ENCODE assay signal across 10 mouse cellular contexts in the genomic region with DNA sequence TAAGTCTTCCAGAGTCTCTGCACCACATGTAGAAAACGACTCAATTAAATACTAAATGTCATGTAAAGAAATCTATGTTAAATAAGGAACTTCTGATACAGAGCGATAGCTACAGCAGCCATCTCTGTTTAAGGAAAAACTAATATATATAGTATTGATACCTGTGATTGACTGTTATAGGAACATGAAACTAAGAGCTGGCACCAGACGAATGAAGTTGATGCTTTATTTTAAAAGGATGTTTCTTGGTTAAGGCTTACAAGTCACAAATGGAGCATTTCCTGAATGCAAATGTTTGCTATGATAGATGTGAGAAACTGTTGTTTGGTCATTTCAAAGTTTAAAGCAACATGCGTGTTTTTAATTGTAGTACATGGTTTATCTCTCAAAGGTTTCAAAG. TPM values are rescaled to one million over a fixed set of nuclear protein-coding genes. Genes with fewer than 3 reads are reported as not detected.
DNase-seq lines count a peak whose midpoint lies in the region; ATAC-seq and TF ChIP-seq lines count a peak whose summit lies in the region.
"Had no signal": no experiment of that assay in that cellular context is flagged by ENCODE, and none has a peak within 500 bp of the region (broad histone marks: within the 10 kb centered on the region; RNA-seq: fewer than 3 reads in every experiment).

No protein-coding gene starts in this region.

- 49% methylated on average over 4 of the region's 4 CpGs for WGBS in kidney, embryonic 16.5 days
- 47% methylated on average over 4 of the region's 4 CpGs for WGBS in embryonic facial prominence, embryonic 15.5 days
- 44% methylated on average over 4 of the region's 4 CpGs for WGBS in hindbrain, embryonic 15.5 days
- 46% methylated on average over 4 of the region's 4 CpGs for WGBS in midbrain, embryonic 15.5 days
- WGBS in thymus, adult 2 months: 54% methylated on average over 4 of the region's 4 CpGs

- H3K27ac ChIP-seq in kidney, embryonic 16.5 days (ENCODE audit: low read length): no peak overlapping the region
- no peak overlapping the region for H3K27ac ChIP-seq in embryonic facial prominence, embryonic 15.5 days (replicated peaks)
- H3K27ac ChIP-seq in hindbrain, embryonic 15.5 days (replicated peaks): peak overlapping the region; percentile 95
- H3K27ac ChIP-seq in midbrain, embryonic 15.5 days: peak overlapping the region; percentile 96
- H3K27ac ChIP-seq in thymus, adult 2 months (ENCODE audit: control insufficient read depth, insufficient read depth, low read length): no peak overlapping the region

- no peak for DNase-seq in kidney, adult 11 months
- no peak for DNase-seq in thymus, adult 2 months
- DNase-seq in layer of hippocampus, adult 11-12 months (ENCODE audit: low spot score): no peak
- DNase-seq in left cerebral cortex, adult 11 months (ENCODE audit: low spot score): no peak
- DNase-seq: gastrocnemius, postnatal 14 days; lung, postnatal 4 days had no signal

- H3K9ac ChIP-seq in kidney, embryonic 16.5 days (replicated peaks; ENCODE audit: low read length): no peak overlapping the region
- H3K9ac ChIP-seq in embryonic facial prominence, embryonic 15.5 days: peak overlapping the region; percentile 62; the same call in 1 of the 2 replicates
- H3K9ac ChIP-seq in hindbrain, embryonic 15.5 days: peak overlapping the region; percentile 94
- H3K9ac ChIP-seq in midbrain, embryonic 15.5 days: peak overlapping the region; percentile 94

- H3K4me1 ChIP-seq in kidney, embryonic 16.5 days (ENCODE audit: insufficient read depth, low read length): peaks cover 10% of the 10 kb centered on the region
- H3K4me1 ChIP-seq in embryonic facial prominence, embryonic 15.5 days: peaks cover 15% of the 10 kb centered on the region
- peaks cover 20% of the 10 kb centered on the region for H3K4me1 ChIP-seq in hindbrain, embryonic 15.5 days (replicated peaks)
- H3K4me1 ChIP-seq in midbrain, embryonic 15.5 days: peaks cover 13% of the 10 kb centered on the region
- 0 out of 2 replicates have a peak, but pooled peaks cover 3% of the 10 kb centered on the region for H3K4me1 ChIP-seq in thymus, adult 2 months (replicated peaks; ENCODE audit: control insufficient read depth, insufficient read depth, low read length)

- no peaks in the 10 kb centered on the region for H3K36me3 ChIP-seq in kidney, embryonic 16.5 days (ENCODE audit: insufficient read depth, low read length)
- no peaks in the 10 kb centered on the region for H3K36me3 ChIP-seq in embryonic facial prominence, embryonic 15.5 days
- H3K36me3 ChIP-seq in hindbrain, embryonic 15.5 days: no peaks in the 10 kb centered on the region
- no peaks in the 10 kb centered on the region for H3K36me3 ChIP-seq in midbrain, embryonic 15.5 days (replicated peaks)
- H3K36me3 ChIP-seq in thymus, adult 2 months (ENCODE audit: control insufficient read depth, insufficient read depth, low read length): no peaks in the 10 kb centered on the region

- peak overlapping the region; percentile 67 for H3K4me3 ChIP-seq in kidney, embryonic 16.5 days (ENCODE audit: low read length)
- H3K4me3 ChIP-seq in embryonic facial prominence, embryonic 15.5 days (replicated peaks): peak overlapping the region; percentile 57
- H3K4me3 ChIP-seq in hindbrain, embryonic 15.5 days: peak overlapping the region; percentile 77
- H3K4me3 ChIP-seq in midbrain, embryonic 15.5 days: peak overlapping the region; percentile 85
- no peak overlapping the region for H3K4me3 ChIP-seq in thymus, adult 2 months (ENCODE audit: control insufficient read depth, insufficient read depth, low read length)

- H3K4me2 ChIP-seq in kidney, embryonic 16.5 days (replicated peaks; ENCODE audit: low read depth, low read length): peak overlapping the region; percentile 98
- peak overlapping the region; percentile 98 for H3K4me2 ChIP-seq in embryonic facial prominence, embryonic 15.5 days (replicated peaks)
- peak overlapping the region; percentile 96 for H3K4me2 ChIP-seq in hindbrain, embryonic 15.5 days
- peak overlapping the region; percentile 93 for H3K4me2 ChIP-seq in midbrain, embryonic 15.5 days

- H3K9me3 ChIP-seq in kidney, embryonic 16.5 days (ENCODE audit: low read length): no peaks in the 10 kb centered on the region
- no peaks in the 10 kb centered on the region for H3K9me3 ChIP-seq in embryonic facial prominence, embryonic 15.5 days (replicated peaks)
- H3K9me3 ChIP-seq in hindbrain, embryonic 15.5 days: no peaks in the 10 kb centered on the region
- H3K9me3 ChIP-seq in midbrain, embryonic 15.5 days: no peaks in the 10 kb centered on the region

- TF ChIP-seq CTCF in thymus, adult 2 months (IDR thresholded peaks at IDR 0.05; ENCODE audit: borderline replicate concordance, control insufficient read depth, extremely low read depth, insufficient read depth, low read length, poor library complexity): no peak

- H3K27me3 ChIP-seq in kidney, embryonic 16.5 days (ENCODE audit: insufficient read depth, low read length): peaks cover 52% of the 10 kb centered on the region
- peaks cover 20% of the 10 kb centered on the region for H3K27me3 ChIP-seq in embryonic facial prominence, embryonic 15.5 days
- no peaks in the 10 kb centered on the region for H3K27me3 ChIP-seq in hindbrain, embryonic 15.5 days
- 0 out of 2 replicates have a peak, but pooled peaks cover 2% of the 10 kb centered on the region for H3K27me3 ChIP-seq in midbrain, embryonic 15.5 days (replicated peaks)
- H3K27me3 ChIP-seq in thymus, adult 2 months (ENCODE audit: control insufficient read depth, insufficient read depth, low read length): no peaks in the 10 kb centered on the region; the same call in 1 of the 2 replicates

- ATAC-seq in kidney, embryonic 16.5 days (ENCODE audit: low FRiP score, low TSS enrichment): no peak
- no peak for ATAC-seq in embryonic facial prominence, embryonic 15.5 days (ENCODE audit: insufficient number of reproducible peaks, low FRiP score, low TSS enrichment, low read depth)
- ATAC-seq in hindbrain, embryonic 15.5 days (ENCODE audit: low FRiP score, low read depth): no peak
- ATAC-seq in midbrain, embryonic 15.5 days (replicated peaks): no peak

- no peak for TF ChIP-seq POLR2A in thymus, adult 2 months (IDR thresholded peaks at IDR 0.05; ENCODE audit: control insufficient read depth, extremely low read depth, insufficient read depth, low read length, poor library complexity)

RNA-seq across cellular contexts. Expression of a gene that starts 1.1 kb away (rescaled TPM):
- 0.45 and 0.58 TPM in 2 replicates for polyA plus RNA-seq in kidney, embryonic 16.5 days (2015; fragmentation: Nextera tagmentation; extraction: Ambion mirVana)
- polyA plus RNA-seq in embryonic facial prominence, embryonic 15.5 days (2015; fragmentation: Nextera tagmentation; extraction: Ambion mirVana): 3.5 and 3.9 TPM in 2 replicates
- polyA plus RNA-seq in hindbrain, embryonic 15.5 days (2015; fragmentation: Nextera tagmentation; extraction: Ambion mirVana): 54.3 and 63.0 TPM in 2 replicates
- 49.8 and 55.2 TPM in 2 replicates for polyA plus RNA-seq in midbrain, embryonic 15.5 days (2015; fragmentation: Nextera tagmentation; extraction: Ambion mirVana)
- polyA plus RNA-seq in thymus, adult 2 months (2012; rRNA removed): 0.06 and 0.08 TPM in 2 replicates

Comparison
In these comparisons a context has a peak if more than half of its experiments do, and no peak if none do; other contexts are left out.
1. H3K27ac ChIP-seq: peak in hindbrain, embryonic 15.5 days (single experiment) and midbrain, embryonic 15.5 days (single experiment); none in kidney, embryonic 16.5 days (single experiment), embryonic facial prominence, embryonic 15.5 days (single experiment) and thymus, adult 2 months (single experiment).
2. RNA of a gene that starts 1.1 kb away (polyA plus RNA-seq): 54.3 to 63.0 TPM in hindbrain, embryonic 15.5 days and 49.8 to 55.2 TPM in midbrain, embryonic 15.5 days; 3.5 to 3.9 TPM in embryonic facial prominence, embryonic 15.5 days, 0.45 to 0.58 TPM in kidney, embryonic 16.5 days and 0.06 to 0.08 TPM in thymus, adult 2 months; every median in the first group is over 10 times any median in the second.
3. Peak in every context shown above with its lines, with median percentiles within 50 percentile points of each other: H3K4me2 ChIP-seq.